Mouse (Mus musculus) heart, postnatal 0 days (tissue): ENCODE data around the gene Lpin1. TPM values are rescaled to one million over a fixed set of nuclear protein-coding genes. Genes with fewer than 3 reads are reported as not detected.

Experiments
- ATAC-seq: fragments of 200-750 bp; cut with Nextera tagmentation; 2 replicates; pipeline ENCODE4 v1.8.0; 2017; ENCODE audit warnings: low read depth, moderate number of reproducible peaks, moderate library complexity; ENCODE audit not compliant: insufficient read depth
- DNase-seq: peaks from one replicate; pipeline ENCODE4 v3.0.0-alpha.2; 2016; ENCODE audit warnings: low spot score
- H3K27ac ChIP-seq: fragments of 300-500 bp; sonication (generic); 2 replicates; pipeline ENCODE4 v1.5.1; 2014; ENCODE audit warnings: low read depth, mild to moderate bottlenecking
- H3K27me3 ChIP-seq: fragments of 300-500 bp; sonication (generic); 2 replicates; pipeline ENCODE4 v1.6.1; 2014; ENCODE audit warnings: low read length, mixed read lengths; ENCODE audit not compliant: control insufficient read depth, insufficient read depth
- H3K36me3 ChIP-seq: fragments of 300-500 bp; sonication (generic); replicated peaks from 2 replicates; pipeline ENCODE4 v1.6.1; 2014; ENCODE audit warnings: low read length, mixed read lengths; ENCODE audit not compliant: control insufficient read depth, insufficient read depth
- H3K4me1 ChIP-seq: fragments of 300-500 bp; sonication (generic); 2 replicates; pipeline ENCODE4 v1.6.1; 2014; ENCODE audit warnings: antibody characterized with exemption; ENCODE audit not compliant: control insufficient read depth, insufficient read depth
- H3K4me2 ChIP-seq: fragments of 300-500 bp; sonication (generic); 2 replicates; pipeline ENCODE4 v1.6.1; 2014; ENCODE audit warnings: low read depth, mild to moderate bottlenecking, low read length, moderate library complexity
- H3K4me3 ChIP-seq: fragments of 300-500 bp; sonication (generic); 2 replicates; pipeline ENCODE4 v1.5.1; 2014; ENCODE audit warnings: low read depth, low read length
- H3K9ac ChIP-seq: fragments of 300-500 bp; sonication (generic); replicated peaks from 2 replicates; pipeline ENCODE4 v1.6.1; 2014; ENCODE audit warnings: low read depth, low read length, mixed read lengths
- H3K9me3 ChIP-seq: fragments of 300-500 bp; sonication (generic); replicated peaks from 2 replicates; pipeline ENCODE4 v1.6.1; 2016; ENCODE audit warnings: low read length; ENCODE audit not compliant: control insufficient read depth
- CTCF ChIP-seq: IDR thresholded peaks from 2 replicates; pipeline ENCODE4 v1.5.1; 2016; ENCODE audit warnings: antibody characterized with exemption, control low read depth, low read depth
- EP300 ChIP-seq: IDR thresholded peaks from 2 replicates; pipeline ENCODE4 v1.6.1; 2016; ENCODE audit warnings: antibody characterized with exemption, low read depth
- WGBS: fragments of 180-500 bp; shearing (Covaris S2); extraction: QIAGEN DNeasy Blood & Tissue Kit; methylation state at CpG from one replicate; pipeline ENCODE4 v1.1.7; 2014; 5-methylcytosine and 5-hydroxymethylcytosine counted together
- polyA plus RNA-seq: library from polyadenylated mRNA; unstranded; fragments of >200 nt; fragmentation: Nextera tagmentation; extraction: Ambion mirVana; gene quantifications from 2 replicates; pipeline ENCODE4 v1.2.1, GENCODE M21; 2015
- total RNA-seq: library from RNA; depleted of rRNA; stranded (reverse); fragments of >200 nt; gene quantifications from 2 replicates; pipeline ENCODE4 v1.2.3, GENCODE M21; 2014; ENCODE audit warnings: low replicate concordance

The Lpin1 gene
- total and polyA plus RNA-seq, 2 experiments from 2014 or later, result 11.1 to 24.8 TPM

GRCm38 (mm10) chr12:16570371-16571060 lies 40.2 kb downstream of the Lpin1 start:
- ATAC-seq, result no peak
- no peaks in the 10 kb centered on the region for H3K27me3 ChIP-seq
- H3K27ac ChIP-seq, result no peak overlapping the region
- TF ChIP-seq EP300 (no peak), CTCF (peak; percentile 26; the same call in 1 of the 2 replicates)
- no peak for DNase-seq
- H3K4me1 ChIP-seq, result peaks cover 9% of the 10 kb centered on the region
- no peak overlapping the region for H3K4me3 ChIP-seq
- no peaks in the 10 kb centered on the region for H3K9me3 ChIP-seq
- 74% methylated on average over 10 of the region's 10 CpGs for WGBS
- H3K9ac ChIP-seq, result no peak overlapping the region
- peaks cover 49% of the 10 kb centered on the region for H3K36me3 ChIP-seq
- H3K4me2 ChIP-seq, result no peak overlapping the region

GRCm38 (mm10) chr12:16568936-16569650 lies 41.7 kb downstream of the Lpin1 start:
- TF ChIP-seq CTCF, result no peak
- TF ChIP-seq EP300, result no peak
- Histone ChIP-seq H3K9me3 (no peaks in the 10 kb centered on the region), H3K4me2 (no peak overlapping the region), H3K27ac (no peak overlapping the region; the same call in none of the 2 replicates), H3K4me3 (no peak overlapping the region), H3K4me1 (peaks cover 9% of the 10 kb centered on the region), H3K36me3 (peaks cover 58% of the 10 kb centered on the region), H3K27me3 (no peaks in the 10 kb centered on the region), H3K9ac (no peak overlapping the region)
- WGBS, result 38% methylated on average over 11 of the region's 11 CpGs
- DNase-seq, result no peak
- peak; percentile 59; the same call in 1 of the 2 replicates for ATAC-seq

GRCm38 (mm10) chr12:16568496-16568895 lies 42.3 kb downstream of the Lpin1 start:
- Histone ChIP-seq H3K9me3 (no peaks in the 10 kb centered on the region), H3K27me3 (no peaks in the 10 kb centered on the region), H3K4me1 (peaks cover 9% of the 10 kb centered on the region), H3K27ac (no peak overlapping the region; the same call in 1 of the 2 replicates), H3K4me3 (no peak overlapping the region), H3K9ac (no peak overlapping the region), H3K36me3 (peaks cover 58% of the 10 kb centered on the region), H3K4me2 (no peak overlapping the region)
- ATAC-seq (peak; percentile 71; the same call in 1 of the 2 replicates), DNase-seq (peak; percentile 65)
- 28% methylated on average over 4 of the region's 4 CpGs for whole genome bisulfite sequencing
- TF ChIP-seq EP300 (no peak), CTCF (peak; percentile 94)

GRCm38 (mm10) chr12:16568090-16568489 lies 42.7 kb downstream of the Lpin1 start:
- H3K36me3 ChIP-seq, result peaks cover 55% of the 10 kb centered on the region
- WGBS, result 81% methylated on average over 6 of the region's 6 CpGs
- ATAC-seq, result no peak

GRCm38 (mm10) chr12:16563427-16563826 lies 47.3 kb downstream of the Lpin1 start:
- H3K27ac ChIP-seq, result no peak overlapping the region
- TF ChIP-seq CTCF (peak; percentile 59), EP300 (no peak)
- peaks cover 54% of the 10 kb centered on the region for H3K36me3 ChIP-seq
- H3K27me3 ChIP-seq, result no peaks in the 10 kb centered on the region
- H3K4me3 ChIP-seq, result no peak overlapping the region
- no peaks in the 10 kb centered on the region for H3K4me1 ChIP-seq
- no peaks in the 10 kb centered on the region for H3K9me3 ChIP-seq
- 68% methylated on average over 9 of the region's 9 CpGs for WGBS
- peak; percentile 13 for DNase-seq
- 0 out of 2 replicates have a peak, but pooled peaks have one; percentile 32 for ATAC-seq
- no peak overlapping the region for H3K4me2 ChIP-seq
- no peak overlapping the region for H3K9ac ChIP-seq

More at GRCm38 (mm10) chr12:16568090-16568489, 42.7 kb downstream of the Lpin1 start:
- no peak overlapping the region for H3K27ac ChIP-seq
- H3K4me1 ChIP-seq, result peaks cover 9% of the 10 kb centered on the region
- DNase-seq, result no peak
- H3K9me3 ChIP-seq, result no peaks in the 10 kb centered on the region
- no peak overlapping the region for H3K9ac ChIP-seq
- no peaks in the 10 kb centered on the region for H3K27me3 ChIP-seq
- no peak for TF ChIP-seq CTCF
- TF ChIP-seq EP300, result no peak
- no peak overlapping the region for H3K4me2 ChIP-seq
- H3K4me3 ChIP-seq, result no peak overlapping the region
